Mouse (Mus musculus): ENCODE measurements at regions not wholly inside any gene's neighbourhood (a gene's known extent, or its start where the extent isn't known, plus 50 kb on each side); places are given as distances from the start of the nearest gene placed in this dataset.

DNA sequence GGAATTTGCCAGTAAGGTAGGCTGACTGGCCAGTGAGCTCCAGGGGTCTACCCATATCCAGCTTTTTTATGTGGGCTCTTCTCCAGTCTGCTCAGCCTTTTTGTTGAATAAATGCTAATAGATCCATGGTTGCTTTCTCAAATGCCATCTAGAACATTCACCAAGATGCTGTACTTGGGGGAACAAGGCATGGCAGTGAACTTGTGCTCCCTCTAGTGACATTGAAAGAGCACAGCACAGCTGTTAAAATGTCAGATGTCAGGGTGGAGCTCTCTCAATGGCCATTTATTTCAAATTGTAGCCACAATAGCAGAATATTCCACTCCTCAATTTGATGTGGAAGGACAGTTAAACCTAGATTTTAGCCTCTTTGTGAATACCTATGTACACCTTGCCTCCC, 86.3 kb downstream of the Kcnk1 start:
- DNase-seq (ENCODE audit: low read depth, low spot score), result no peak
- no peak overlapping the region for H3K27ac ChIP-seq (ENCODE audit: insufficient read depth, low read depth, low read length, poor library complexity, severe bottlenecking)
- in situ Hi-C loops (cut with MboI; ENCODE audit: low sequenced_read_pairs in 2 of 2, unreplicated experiment in 2 of 2), result no loop called here
- no peaks in the 10 kb centered on the region for H3K4me1 ChIP-seq (ENCODE audit: control insufficient read depth in 2 of 2, insufficient read depth in 2 of 2, low read length in 2 of 2, poor library complexity in 1 of 2)
- H3K4me3 ChIP-seq (ENCODE audit: insufficient read depth in 1 of 2, low read depth in 1 of 2, low read length in 2 of 2, poor library complexity in 1 of 2, severe bottlenecking in 1 of 2), result no peak overlapping the region
- peaks cover 2% of the 10 kb centered on the region; the same call in 1 of the 2 replicates for H3K9me3 ChIP-seq (ENCODE audit: control insufficient read depth, insufficient read depth, low read depth, low read length)
- H3K36me3 ChIP-seq (ENCODE audit: control insufficient read depth, insufficient read depth, low read length, poor library complexity, severe bottlenecking), result no peaks in the 10 kb centered on the region
- no peak overlapping the region for H3K9ac ChIP-seq (ENCODE audit: insufficient read depth, low read depth, low read length, poor library complexity, severe bottlenecking)
- no peak for TF ChIP-seq ZNF384 (IDR thresholded peaks at IDR 0.05; ENCODE audit: low read depth, low read length)
- no peak for TF ChIP-seq HCFC1 (IDR thresholded peaks at IDR 0.05; ENCODE audit: borderline replicate concordance, insufficient read depth, low read length)
- TF ChIP-seq ZC3H11A (IDR thresholded peaks at IDR 0.05; ENCODE audit: borderline replicate concordance, low read depth, low read length), result no peak
- no peak for TF ChIP-seq MAFK (IDR thresholded peaks at IDR 0.05; ENCODE audit: insufficient read depth, low read depth, low read length)
- TF ChIP-seq CHD2 (IDR thresholded peaks at IDR 0.05; ENCODE audit: low read depth, low read length), result no peak

DNA sequence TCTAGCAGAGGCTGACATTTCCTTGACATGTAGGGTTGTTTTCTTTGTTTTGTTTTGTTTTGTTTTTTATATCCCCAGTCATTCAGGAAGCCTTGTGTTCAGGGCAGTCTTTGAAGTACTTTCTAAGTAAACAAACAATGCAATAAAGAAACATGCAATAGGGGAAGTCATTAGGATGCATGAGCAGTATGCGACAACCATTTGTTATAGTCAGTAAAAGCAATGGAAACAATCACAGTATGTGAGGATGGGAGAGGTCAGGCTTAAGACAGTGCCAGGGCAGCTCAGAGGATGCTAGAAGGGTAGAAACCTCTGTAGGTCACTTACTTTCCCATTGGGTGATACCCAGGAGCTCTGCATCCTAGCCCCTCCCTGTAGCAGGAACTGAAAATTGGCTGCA, 87.9 kb downstream of the Kcnk1 start:
- no peaks in the 10 kb centered on the region for H3K36me3 ChIP-seq (ENCODE audit: control insufficient read depth, insufficient read depth, low read length, poor library complexity, severe bottlenecking)
- H3K4me1 ChIP-seq (ENCODE audit: control insufficient read depth in 2 of 2, insufficient read depth in 2 of 2, low read length in 2 of 2, poor library complexity in 1 of 2), result no peaks in the 10 kb centered on the region
- H3K9ac ChIP-seq (ENCODE audit: insufficient read depth, low read depth, low read length, poor library complexity, severe bottlenecking), result no peak overlapping the region
- no peak overlapping the region for H3K4me3 ChIP-seq (ENCODE audit: insufficient read depth in 1 of 2, low read depth in 1 of 2, low read length in 2 of 2, poor library complexity in 1 of 2, severe bottlenecking in 1 of 2)
- TF ChIP-seq MAFK (IDR thresholded peaks at IDR 0.05; ENCODE audit: insufficient read depth, low read depth, low read length) (no peak), CHD2 (IDR thresholded peaks at IDR 0.05; ENCODE audit: low read depth, low read length) (no peak), HCFC1 (IDR thresholded peaks at IDR 0.05; ENCODE audit: borderline replicate concordance, insufficient read depth, low read length) (no peak), ZNF384 (IDR thresholded peaks at IDR 0.05; ENCODE audit: low read depth, low read length) (no peak), ZC3H11A (IDR thresholded peaks at IDR 0.05; ENCODE audit: borderline replicate concordance, low read depth, low read length) (no peak)
- H3K9me3 ChIP-seq (ENCODE audit: control insufficient read depth, insufficient read depth, low read depth, low read length), result peaks cover 2% of the 10 kb centered on the region; the same call in 1 of the 2 replicates
- H3K27ac ChIP-seq (ENCODE audit: insufficient read depth, low read depth, low read length, poor library complexity, severe bottlenecking), result no peak overlapping the region
- DNase-seq (ENCODE audit: low read depth, low spot score), result no peak
- in situ Hi-C loops (cut with MboI; ENCODE audit: low sequenced_read_pairs in 2 of 2, unreplicated experiment in 2 of 2), result no loop called here

DNA sequence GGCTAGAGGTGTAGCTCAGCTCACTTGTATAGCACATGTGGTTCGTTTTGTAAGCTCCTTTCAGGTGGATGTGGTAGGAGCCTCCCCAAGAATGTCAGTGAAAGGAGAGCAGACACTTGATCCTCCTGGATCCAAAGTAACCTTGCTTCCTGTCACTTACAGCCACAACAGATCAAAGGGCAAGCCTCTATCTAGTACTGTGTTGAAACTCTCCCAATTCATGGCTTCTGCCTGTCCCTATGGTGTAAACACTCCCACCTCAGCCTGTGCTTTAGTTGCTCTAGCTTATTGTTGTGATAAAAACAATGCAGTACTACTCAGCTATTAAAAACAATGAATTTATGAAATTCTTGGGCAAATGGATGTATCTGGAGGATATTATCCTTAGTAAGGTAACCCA, 95.8 kb downstream of the Kcnk1 start:
- TF ChIP-seq ZC3H11A (IDR thresholded peaks at IDR 0.05; ENCODE audit: borderline replicate concordance, low read depth, low read length) (no peak), CHD2 (IDR thresholded peaks at IDR 0.05; ENCODE audit: low read depth, low read length) (no peak), MAFK (IDR thresholded peaks at IDR 0.05; ENCODE audit: insufficient read depth, low read depth, low read length) (no peak)
- H3K9me3 ChIP-seq (ENCODE audit: control insufficient read depth, insufficient read depth, low read depth, low read length), result peaks cover 4% of the 10 kb centered on the region
- H3K36me3 ChIP-seq (ENCODE audit: control insufficient read depth, insufficient read depth, low read length, poor library complexity, severe bottlenecking), result no peaks in the 10 kb centered on the region
- in situ Hi-C loops (cut with MboI; ENCODE audit: low sequenced_read_pairs in 2 of 2, unreplicated experiment in 2 of 2), result no loop called here
- DNase-seq (ENCODE audit: low read depth, low spot score), result no peak
- no peaks in the 10 kb centered on the region for H3K4me1 ChIP-seq (ENCODE audit: control insufficient read depth in 2 of 2, insufficient read depth in 2 of 2, low read length in 2 of 2, poor library complexity in 1 of 2)
- H3K27ac ChIP-seq (ENCODE audit: insufficient read depth, low read depth, low read length, poor library complexity, severe bottlenecking), result no peak overlapping the region
- H3K9ac ChIP-seq (ENCODE audit: insufficient read depth, low read depth, low read length, poor library complexity, severe bottlenecking), result no peak overlapping the region
- H3K4me3 ChIP-seq (ENCODE audit: insufficient read depth in 1 of 2, low read depth in 1 of 2, low read length in 2 of 2, poor library complexity in 1 of 2, severe bottlenecking in 1 of 2), result no peak overlapping the region

GRCm38 (mm10) chr8:126094005-126094404, 99.0 kb downstream of the Kcnk1 start:
- TF ChIP-seq MAFK (IDR thresholded peaks at IDR 0.05; ENCODE audit: insufficient read depth, low read depth, low read length) (no peak), ZC3H11A (IDR thresholded peaks at IDR 0.05; ENCODE audit: borderline replicate concordance, low read depth, low read length) (no peak), HCFC1 (IDR thresholded peaks at IDR 0.05; ENCODE audit: borderline replicate concordance, insufficient read depth, low read length) (no peak), ZNF384 (IDR thresholded peaks at IDR 0.05; ENCODE audit: low read depth, low read length) (no peak), CHD2 (IDR thresholded peaks at IDR 0.05; ENCODE audit: low read depth, low read length) (no peak)
- H3K36me3 ChIP-seq (ENCODE audit: control insufficient read depth, insufficient read depth, low read length, poor library complexity, severe bottlenecking), result no peaks in the 10 kb centered on the region
- H3K27ac ChIP-seq (ENCODE audit: insufficient read depth, low read depth, low read length, poor library complexity, severe bottlenecking), result no peak overlapping the region
- in situ Hi-C loops (cut with MboI; ENCODE audit: low sequenced_read_pairs in 2 of 2, unreplicated experiment in 2 of 2), result no loop called here
- H3K9ac ChIP-seq (ENCODE audit: insufficient read depth, low read depth, low read length, poor library complexity, severe bottlenecking), result no peak overlapping the region
- peaks cover 4% of the 10 kb centered on the region for H3K9me3 ChIP-seq (ENCODE audit: control insufficient read depth, insufficient read depth, low read depth, low read length)
- no peak overlapping the region for H3K4me3 ChIP-seq (ENCODE audit: insufficient read depth in 1 of 2, low read depth in 1 of 2, low read length in 2 of 2, poor library complexity in 1 of 2, severe bottlenecking in 1 of 2)
- no peaks in the 10 kb centered on the region for H3K4me1 ChIP-seq (ENCODE audit: control insufficient read depth in 2 of 2, insufficient read depth in 2 of 2, low read length in 2 of 2, poor library complexity in 1 of 2)
- DNase-seq (ENCODE audit: low read depth, low spot score), result no peak

DNA sequence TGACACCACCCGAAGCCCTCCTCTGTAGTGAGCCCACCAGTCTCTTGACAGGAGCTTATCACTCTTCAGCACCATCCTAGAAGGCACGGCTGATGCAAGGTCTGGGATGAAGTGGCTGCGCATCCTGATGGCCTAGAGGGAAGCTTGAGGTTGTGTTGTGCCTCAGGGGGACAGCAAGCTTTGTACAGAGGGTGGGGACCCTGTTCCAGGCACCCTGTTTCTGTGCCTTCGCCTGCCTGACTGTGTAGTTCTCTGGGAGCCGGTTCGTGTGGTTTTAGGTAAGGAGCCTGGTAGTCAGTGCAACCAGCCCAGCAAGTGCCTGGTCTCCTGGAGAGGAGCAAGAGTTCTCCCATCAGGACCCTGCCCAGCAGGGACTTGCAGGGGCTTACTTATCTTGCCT, 101.1 kb downstream of the Kcnk1 start:
- no peak for DNase-seq (ENCODE audit: low read depth, low spot score)
- H3K9me3 ChIP-seq (ENCODE audit: control insufficient read depth, insufficient read depth, low read depth, low read length), result no peaks in the 10 kb centered on the region
- no peak overlapping the region for H3K9ac ChIP-seq (ENCODE audit: insufficient read depth, low read depth, low read length, poor library complexity, severe bottlenecking)
- in situ Hi-C loops (cut with MboI; ENCODE audit: low sequenced_read_pairs in 2 of 2, unreplicated experiment in 2 of 2), result no loop called here
- H3K4me3 ChIP-seq (ENCODE audit: insufficient read depth in 1 of 2, low read depth in 1 of 2, low read length in 2 of 2, poor library complexity in 1 of 2, severe bottlenecking in 1 of 2), result no peak overlapping the region
- TF ChIP-seq CHD2 (IDR thresholded peaks at IDR 0.05; ENCODE audit: low read depth, low read length) (no peak), HCFC1 (IDR thresholded peaks at IDR 0.05; ENCODE audit: borderline replicate concordance, insufficient read depth, low read length) (no peak), ZNF384 (IDR thresholded peaks at IDR 0.05; ENCODE audit: low read depth, low read length) (no peak), ZC3H11A (IDR thresholded peaks at IDR 0.05; ENCODE audit: borderline replicate concordance, low read depth, low read length) (no peak), MAFK (IDR thresholded peaks at IDR 0.05; ENCODE audit: insufficient read depth, low read depth, low read length) (no peak)
- H3K36me3 ChIP-seq (ENCODE audit: control insufficient read depth, insufficient read depth, low read length, poor library complexity, severe bottlenecking), result no peaks in the 10 kb centered on the region
- no peak overlapping the region for H3K27ac ChIP-seq (ENCODE audit: insufficient read depth, low read depth, low read length, poor library complexity, severe bottlenecking)
- H3K4me1 ChIP-seq (ENCODE audit: control insufficient read depth in 2 of 2, insufficient read depth in 2 of 2, low read length in 2 of 2, poor library complexity in 1 of 2), result no peaks in the 10 kb centered on the region
